Mouse (Mus musculus): ENCODE results near the gene Zbtb16. TPM values are rescaled to one million over a fixed set of nuclear protein-coding genes. Genes with fewer than 3 reads are reported as not detected.

The Zbtb16 gene
- total and polyA plus RNA-seq, 3 experiments, result 10.6 to 45.5 (median 20.0) TPM

DNA sequence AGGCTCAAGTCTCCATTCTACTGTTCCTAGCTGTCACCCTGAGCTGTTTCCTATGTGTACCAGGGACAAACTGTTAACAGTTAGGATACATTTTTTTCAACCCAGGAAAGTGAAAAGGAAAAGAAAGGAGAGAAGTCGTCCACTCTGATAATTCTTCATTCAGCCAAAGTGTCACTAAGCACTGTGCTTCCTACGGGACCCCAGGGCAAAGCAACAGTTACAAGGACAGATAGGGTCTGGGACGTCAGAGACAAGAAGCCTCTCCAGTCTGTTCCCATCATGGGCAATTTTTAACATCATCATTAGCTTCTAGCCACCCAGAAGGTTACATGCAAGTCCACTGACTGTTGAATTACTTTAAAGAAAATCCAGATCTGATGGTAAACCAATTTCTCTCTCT, 111.3 kb downstream of the Zbtb16 start:
- TF ChIP-seq GATA2 (IDR thresholded peaks at IDR 0.05; ENCODE audit: borderline replicate concordance, low read depth, low read length), result no peak
- TF ChIP-seq CTCF (IDR thresholded peaks at IDR 0.05; ENCODE audit: low read depth, low read length), result no peak
- no peak for TF ChIP-seq TAL1 (conservative IDR thresholded peaks at IDR 0.05; ENCODE audit: low read depth, low read length)
- TF ChIP-seq GATA1 (IDR thresholded peaks at IDR 0.05; ENCODE audit: borderline replicate concordance, low read length), result no peak
- no peak for TF ChIP-seq POLR2AphosphoS5 (IDR thresholded peaks at IDR 0.05; ENCODE audit: insufficient replicate concordance, low read depth, low read length)
- peaks cover 4% of the 10 kb centered on the region; the same call in 1 of the 2 replicates for H3K27me3 ChIP-seq (ENCODE audit: insufficient read depth, low read length)
- DNase-seq (ENCODE audit: low spot score), result no peak
- H3K36me3 ChIP-seq (replicated peaks), result peaks cover 64% of the 10 kb centered on the region
- ATAC-seq (ENCODE audit: extremely low read depth, insufficient number of reproducible peaks, low FRiP score, poor library complexity, severe bottlenecking), result no peak
- no peaks in the 10 kb centered on the region for H3K9me3 ChIP-seq (replicated peaks)
- H3K4me1 ChIP-seq (ENCODE audit: insufficient read depth, low read depth, low read length), result peaks cover 80% of the 10 kb centered on the region
- no peak overlapping the region for H3K4me3 ChIP-seq (ENCODE audit: low read depth, low read length)

DNA sequence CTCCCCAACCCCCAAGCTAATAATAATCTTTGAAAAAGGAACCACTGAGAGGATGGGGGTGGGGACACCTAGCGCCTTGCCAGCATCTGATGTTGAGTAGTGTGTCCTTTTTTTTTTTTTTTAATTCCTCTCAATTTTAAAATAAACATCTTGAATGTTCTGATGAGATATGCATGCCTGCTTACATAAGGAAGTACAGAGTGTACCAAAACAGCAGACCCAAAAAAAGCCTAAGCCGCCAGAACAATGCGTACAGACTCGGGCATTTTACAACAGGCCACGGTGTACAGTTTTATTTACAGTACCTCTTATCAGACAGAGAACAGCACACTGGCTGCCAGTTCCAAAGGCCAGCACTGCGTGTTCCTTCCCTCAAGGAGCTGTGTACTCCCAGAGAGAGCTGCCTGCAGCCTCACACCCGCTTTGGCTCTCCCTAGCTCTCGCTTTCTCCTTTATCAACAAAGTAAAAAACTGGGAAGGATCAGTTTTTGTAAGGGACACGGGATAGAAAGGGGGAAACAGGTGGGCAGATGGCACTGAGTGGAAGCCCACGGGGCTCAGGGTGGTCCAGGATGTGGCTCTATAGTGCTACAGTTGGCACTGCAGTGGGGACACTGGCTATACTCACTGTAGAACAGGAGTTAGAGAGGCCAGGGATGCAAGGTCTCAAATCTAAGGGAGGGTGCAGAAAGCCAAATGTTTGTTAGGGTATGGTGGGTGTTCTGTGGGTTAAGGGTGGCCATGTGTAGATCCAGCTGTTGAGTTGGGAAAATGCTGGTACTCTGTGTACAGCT, 112.3 kb downstream of the Zbtb16 start:
- H3K4me3 ChIP-seq (ENCODE audit: low read depth, low read length), result peak overlapping the region; percentile 36; the same call in 1 of the 2 replicates
- peaks cover 63% of the 10 kb centered on the region for H3K36me3 ChIP-seq (replicated peaks)
- TF ChIP-seq GATA1 (IDR thresholded peaks at IDR 0.05; ENCODE audit: borderline replicate concordance, low read length), result no peak
- peak; percentile 50; the same call in 1 of the 2 replicates for TF ChIP-seq TAL1 (conservative IDR thresholded peaks at IDR 0.05; ENCODE audit: low read depth, low read length)
- DNase-seq (ENCODE audit: low spot score), result peak; percentile 69
- H3K4me1 ChIP-seq (ENCODE audit: insufficient read depth, low read depth, low read length), result peaks cover 75% of the 10 kb centered on the region
- no peaks in the 10 kb centered on the region for H3K9me3 ChIP-seq (replicated peaks)
- H3K27me3 ChIP-seq (ENCODE audit: insufficient read depth, low read length), result peaks cover 4% of the 10 kb centered on the region; the same call in 1 of the 2 replicates
- ATAC-seq (ENCODE audit: extremely low read depth, insufficient number of reproducible peaks, low FRiP score, poor library complexity, severe bottlenecking), result peak; percentile 90

DNA sequence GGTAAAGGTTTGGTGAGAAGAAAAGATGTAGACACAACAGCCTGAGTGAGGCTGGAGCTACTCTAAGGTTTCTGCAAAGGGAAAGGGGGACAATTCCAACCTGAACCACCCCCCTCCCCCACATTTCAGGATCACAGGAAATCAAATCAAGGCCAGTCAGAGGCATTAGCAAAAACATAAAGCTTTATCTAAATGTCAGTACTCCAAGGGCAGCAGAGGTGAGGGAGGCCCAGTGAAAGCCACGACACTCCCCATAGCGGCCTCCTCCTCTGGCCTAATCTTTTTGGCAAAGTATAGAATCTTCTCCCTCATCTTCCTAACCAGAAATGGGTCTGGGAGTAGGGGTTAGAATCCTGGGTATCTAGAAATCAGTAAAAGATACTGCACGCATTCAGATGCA, 113.0 kb downstream of the Zbtb16 start:
- Histone ChIP-seq H3K4me1 (ENCODE audit: insufficient read depth, low read depth, low read length) (peaks cover 72% of the 10 kb centered on the region), H3K27me3 (ENCODE audit: insufficient read depth, low read length) (peaks cover 4% of the 10 kb centered on the region; the same call in 1 of the 2 replicates), H3K36me3 (replicated peaks) (peaks cover 65% of the 10 kb centered on the region), H3K9me3 (replicated peaks) (no peaks in the 10 kb centered on the region), H3K4me3 (ENCODE audit: low read depth, low read length) (no peak overlapping the region; the same call in 1 of the 2 replicates)
- TF ChIP-seq POLR2AphosphoS5 (IDR thresholded peaks at IDR 0.05; ENCODE audit: insufficient replicate concordance, low read depth, low read length) (no peak), TAL1 (conservative IDR thresholded peaks at IDR 0.05; ENCODE audit: low read depth, low read length) (no peak), CTCF (IDR thresholded peaks at IDR 0.05; ENCODE audit: low read depth, low read length) (no peak), GATA2 (IDR thresholded peaks at IDR 0.05; ENCODE audit: borderline replicate concordance, low read depth, low read length) (no peak), GATA1 (IDR thresholded peaks at IDR 0.05; ENCODE audit: borderline replicate concordance, low read length) (no peak)
- ATAC-seq (ENCODE audit: extremely low read depth, insufficient number of reproducible peaks, low FRiP score, poor library complexity, severe bottlenecking), result no peak
- DNase-seq (ENCODE audit: low spot score), result no peak

DNA sequence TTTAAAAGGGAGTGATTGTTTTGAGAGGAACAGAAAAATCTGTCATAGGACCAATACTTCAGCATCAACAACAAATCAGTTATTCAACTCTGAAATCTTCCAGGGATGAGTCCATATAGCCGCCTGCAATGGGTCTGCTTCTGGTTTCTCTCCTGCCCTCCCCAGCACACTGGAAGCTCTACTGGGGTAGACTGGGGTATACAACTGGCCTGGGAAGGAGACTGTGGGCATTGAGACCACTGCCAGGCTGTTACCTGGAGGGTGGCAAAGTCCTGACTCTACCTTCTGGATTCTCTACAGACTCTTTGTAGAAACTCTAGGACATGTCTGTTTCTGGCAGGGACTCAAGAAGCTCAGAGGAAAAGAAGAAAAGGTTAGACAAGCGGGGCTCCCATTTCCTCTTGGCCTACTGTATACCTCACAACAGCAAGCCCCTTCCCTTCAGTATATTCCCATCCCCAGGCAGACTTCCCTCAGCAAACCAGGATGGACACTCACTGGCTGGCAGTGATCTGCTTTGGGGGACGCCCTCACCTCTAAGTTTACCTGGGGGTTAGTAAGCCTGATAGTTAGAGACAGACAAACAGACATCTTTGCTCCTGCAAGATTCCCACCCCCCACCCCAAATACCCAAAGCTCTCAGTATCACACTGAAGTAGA, 113.6 kb downstream of the Zbtb16 start:
- no peak overlapping the region for H3K4me3 ChIP-seq (ENCODE audit: low read depth, low read length)
- peaks cover under 1% of the 10 kb centered on the region; the same call in 1 of the 2 replicates for H3K27me3 ChIP-seq (ENCODE audit: insufficient read depth, low read length)
- peaks cover 68% of the 10 kb centered on the region for H3K36me3 ChIP-seq (replicated peaks)
- peaks cover 66% of the 10 kb centered on the region for H3K4me1 ChIP-seq (ENCODE audit: insufficient read depth, low read depth, low read length)
- DNase-seq (ENCODE audit: low spot score) (no peak), ATAC-seq (ENCODE audit: extremely low read depth, insufficient number of reproducible peaks, low FRiP score, poor library complexity, severe bottlenecking) (no peak)
- TF ChIP-seq POLR2AphosphoS5 (IDR thresholded peaks at IDR 0.05; ENCODE audit: insufficient replicate concordance, low read depth, low read length) (no peak), TAL1 (conservative IDR thresholded peaks at IDR 0.05; ENCODE audit: low read depth, low read length) (no peak), GATA1 (IDR thresholded peaks at IDR 0.05; ENCODE audit: borderline replicate concordance, low read length) (no peak), CTCF (IDR thresholded peaks at IDR 0.05; ENCODE audit: low read depth, low read length) (no peak), GATA2 (IDR thresholded peaks at IDR 0.05; ENCODE audit: borderline replicate concordance, low read depth, low read length) (no peak)
- H3K9me3 ChIP-seq (replicated peaks), result no peaks in the 10 kb centered on the region

DNA sequence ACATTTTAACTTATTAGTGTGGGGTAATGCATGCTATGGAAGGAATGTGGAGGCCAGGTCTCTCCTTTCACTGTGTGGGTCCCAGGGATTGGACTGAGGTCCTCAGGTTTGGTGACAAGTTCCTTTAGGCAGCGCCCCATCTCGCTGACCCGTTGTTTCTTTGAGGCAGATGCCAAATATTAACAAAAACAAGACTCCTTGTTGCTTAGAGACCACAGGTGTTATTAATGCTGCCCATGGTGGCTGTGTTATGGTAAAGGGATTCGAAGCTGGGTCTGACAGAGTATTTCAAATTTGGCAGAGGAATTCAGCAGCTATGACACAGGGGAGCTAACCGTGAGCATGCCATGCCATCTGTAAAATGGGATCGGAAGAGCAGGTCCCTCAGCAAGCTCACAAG, 114.4 kb downstream of the Zbtb16 start:
- peaks cover 70% of the 10 kb centered on the region for H3K36me3 ChIP-seq (replicated peaks)
- no peak for TF ChIP-seq CTCF (IDR thresholded peaks at IDR 0.05; ENCODE audit: low read depth, low read length)
- TF ChIP-seq GATA1 (IDR thresholded peaks at IDR 0.05; ENCODE audit: borderline replicate concordance, low read length), result no peak
- TF ChIP-seq TAL1 (conservative IDR thresholded peaks at IDR 0.05; ENCODE audit: low read depth, low read length), result no peak
- TF ChIP-seq POLR2AphosphoS5 (IDR thresholded peaks at IDR 0.05; ENCODE audit: insufficient replicate concordance, low read depth, low read length), result no peak
- TF ChIP-seq GATA2 (IDR thresholded peaks at IDR 0.05; ENCODE audit: borderline replicate concordance, low read depth, low read length), result no peak
- no peaks in the 10 kb centered on the region for H3K27me3 ChIP-seq (ENCODE audit: insufficient read depth, low read length)
- H3K9me3 ChIP-seq (replicated peaks), result no peaks in the 10 kb centered on the region
- ATAC-seq (ENCODE audit: extremely low read depth, insufficient number of reproducible peaks, low FRiP score, poor library complexity, severe bottlenecking) (no peak), DNase-seq (ENCODE audit: low spot score) (no peak)
- no peak overlapping the region for H3K4me3 ChIP-seq (ENCODE audit: low read depth, low read length)
- H3K4me1 ChIP-seq (ENCODE audit: insufficient read depth, low read depth, low read length), result peaks cover 65% of the 10 kb centered on the region

DNA sequence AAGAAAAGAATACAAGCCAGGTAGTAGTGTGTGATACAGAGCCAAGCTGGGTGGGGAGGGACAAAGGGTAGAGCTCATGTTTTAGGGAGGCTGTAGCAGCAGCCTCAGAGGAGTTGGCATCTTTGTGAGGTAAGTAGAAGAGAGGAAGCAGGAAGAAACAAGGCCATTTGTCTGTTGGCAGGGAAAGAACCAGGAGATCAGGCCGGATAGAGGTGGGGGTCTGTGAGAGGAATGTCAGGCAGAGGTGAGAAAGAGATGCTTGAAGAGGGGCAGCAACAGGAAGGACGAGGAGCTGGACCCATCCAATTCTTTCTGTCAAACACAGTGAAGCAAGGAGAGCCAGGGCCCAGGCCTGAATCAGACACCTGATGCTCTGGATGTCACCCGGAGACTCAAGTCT, 114.8 kb downstream of the Zbtb16 start:
- no peaks in the 10 kb centered on the region for H3K9me3 ChIP-seq (replicated peaks)
- DNase-seq (ENCODE audit: low spot score) (no peak), ATAC-seq (ENCODE audit: extremely low read depth, insufficient number of reproducible peaks, low FRiP score, poor library complexity, severe bottlenecking) (no peak)
- H3K36me3 ChIP-seq (replicated peaks), result peaks cover 73% of the 10 kb centered on the region
- no peak overlapping the region for H3K4me3 ChIP-seq (ENCODE audit: low read depth, low read length)
- peaks cover 63% of the 10 kb centered on the region for H3K4me1 ChIP-seq (ENCODE audit: insufficient read depth, low read depth, low read length)
- TF ChIP-seq GATA2 (IDR thresholded peaks at IDR 0.05; ENCODE audit: borderline replicate concordance, low read depth, low read length), result no peak
- TF ChIP-seq CTCF (IDR thresholded peaks at IDR 0.05; ENCODE audit: low read depth, low read length), result no peak
- TF ChIP-seq POLR2AphosphoS5 (IDR thresholded peaks at IDR 0.05; ENCODE audit: insufficient replicate concordance, low read depth, low read length), result no peak
- TF ChIP-seq TAL1 (conservative IDR thresholded peaks at IDR 0.05; ENCODE audit: low read depth, low read length), result no peak
- H3K27me3 ChIP-seq (ENCODE audit: insufficient read depth, low read length), result no peaks in the 10 kb centered on the region
